Mouse (Mus musculus) testis, postnatal 10 days (tissue): ENCODE results near the gene Prkab2.

Experiments
- DNase-seq: peaks from one replicate; pipeline ENCODE4 v3.0.0; 2021; ENCODE audit warnings: low spot score

Gene Prkab2

GRCm38 (mm10) chr3:97651604-97652003 is 6.4 kb upstream of the Prkab2 start:
- DNase-seq = no peak

- no peak for DNase-seq
Measured at GRCm38 (mm10) chr3:97653781-97654180, 4.2 kb upstream of the Prkab2 start.

GRCm38 (mm10) chr3:97654901-97655300 is 3.1 kb upstream of the Prkab2 start:
- DNase-seq = peak; percentile 61

- no peak for DNase-seq
Measured at GRCm38 (mm10) chr3:97658426-97659193, 617 bp downstream of the Prkab2 start.

- no peak for DNase-seq
Measured at GRCm38 (mm10) chr3:97659746-97660145, 1.8 kb downstream of the Prkab2 start.

- DNase-seq = no peak
Measured at GRCm38 (mm10) chr3:97661206-97661605, 3.2 kb downstream of the Prkab2 start.

GRCm38 (mm10) chr3:97665525-97665924 is 7.5 kb downstream of the Prkab2 start:
- peak; percentile 29 for DNase-seq

GRCm38 (mm10) chr3:97666154-97666553 is 8.2 kb downstream of the Prkab2 start:
- DNase-seq = peak; percentile 31

- peak; percentile 43 for DNase-seq
Measured at GRCm38 (mm10) chr3:97667093-97667675, 9.2 kb downstream of the Prkab2 start.

- DNase-seq = no peak
Measured at GRCm38 (mm10) chr3:97674644-97675110, 16.7 kb downstream of the Prkab2 start, which contains the start of gene Gm17651. Gm17651 (minus strand) TSS chr3:97674694.

- DNase-seq = no peak
Measured at GRCm38 (mm10) chr3:97676126-97676525, 18.1 kb downstream of the Prkab2 start.

GRCm38 (mm10) chr3:97678416-97678815 is 20.4 kb downstream of the Prkab2 start:
- DNase-seq = no peak

GRCm38 (mm10) chr3:97680631-97681320 is 22.8 kb downstream of the Prkab2 start:
- DNase-seq = peak; percentile 89

- peak; percentile 80 for DNase-seq
Measured at GRCm38 (mm10) chr3:97681321-97682158, 23.5 kb downstream of the Prkab2 start.

GRCm38 (mm10) chr3:97682159-97682502 is 24.1 kb downstream of the Prkab2 start:
- DNase-seq = no peak

- no peak for DNase-seq
Measured at GRCm38 (mm10) chr3:97682576-97682975, 24.6 kb downstream of the Prkab2 start.

GRCm38 (mm10) chr3:97683560-97684195 is 25.7 kb downstream of the Prkab2 start:
- DNase-seq = no peak

GRCm38 (mm10) chr3:97686372-97687117 is 28.6 kb downstream of the Prkab2 start:
- no peak for DNase-seq

- DNase-seq = no peak
Measured at GRCm38 (mm10) chr3:97689289-97689688, 31.3 kb downstream of the Prkab2 start.

GRCm38 (mm10) chr3:97690590-97690989 is 32.6 kb downstream of the Prkab2 start:
- no peak for DNase-seq
